Mouse (Mus musculus): ENCODE results near the gene Klk1b9. TPM values are rescaled to one million over a fixed set of nuclear protein-coding genes. Genes with fewer than 3 reads are reported as not detected.
"Not testable (repeated sequence)": the region's sequence is repeated elsewhere in the genome, so short reads cannot be mapped to it uniquely, and the experiment has no call there.

Klk1b9 gene
- polyA plus RNA-seq, 1 experiment from 2014 or later = not detected

GRCm38 (mm10) chr7:43944727-43945264, 31.1 kb upstream of the Klk1b9 start:
- no peaks in the 10 kb centered on the region for H3K9me3 ChIP-seq (ENCODE audit: control insufficient read depth)
- no peaks in the 10 kb centered on the region for H3K4me1 ChIP-seq (replicated peaks; ENCODE audit: control insufficient read depth, insufficient read depth, low read length)
- H3K9ac ChIP-seq (ENCODE audit: low read depth, low read length) = no peak overlapping the region
- H3K4me2 ChIP-seq (replicated peaks; ENCODE audit: low read depth) = no peak overlapping the region
- no peak for ATAC-seq
- H3K27ac ChIP-seq (ENCODE audit: low read depth, low read length) = no peak overlapping the region
- no peak for TF ChIP-seq CTCF (IDR thresholded peaks at IDR 0.05; ENCODE audit: low read depth)
- no peaks in the 10 kb centered on the region for H3K36me3 ChIP-seq (ENCODE audit: control insufficient read depth, insufficient read depth)
- no peak overlapping the region for H3K4me3 ChIP-seq (ENCODE audit: low read depth, low read length)
- no peaks in the 10 kb centered on the region for H3K27me3 ChIP-seq (replicated peaks; ENCODE audit: control insufficient read depth, insufficient read depth, low read length)
- WGBS = 70% methylated on average over 3 of the region's 3 CpGs

DNA sequence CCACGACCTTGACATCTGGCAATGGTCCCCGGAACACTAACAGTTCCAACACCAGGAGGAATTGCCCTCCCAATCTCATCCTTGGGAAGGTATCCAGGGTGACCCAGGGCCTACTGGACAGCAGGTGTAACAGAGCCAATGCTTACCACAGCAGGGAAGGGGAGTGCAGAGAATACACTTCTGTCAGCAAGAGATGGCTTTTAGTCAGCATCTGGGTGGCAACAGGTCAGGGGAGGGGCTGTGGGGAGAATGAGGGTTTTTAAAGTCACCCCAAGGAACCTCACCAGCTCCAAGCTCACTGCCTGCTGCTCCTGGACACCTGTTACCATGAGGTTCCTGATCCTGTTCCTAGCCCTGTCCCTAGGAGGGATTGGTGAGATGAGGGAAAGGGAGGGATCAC, 25.5 kb upstream of the Klk1b9 start, which contains the start of gene Klk1b8:
Klk1b8 (plus strand) TSS at position 301 of the 400 bp plus-strand sequence.
- Histone ChIP-seq H3K27me3 (replicated peaks; ENCODE audit: control insufficient read depth, insufficient read depth, low read length) (no peaks in the 10 kb centered on the region), H3K4me2 (replicated peaks; ENCODE audit: low read depth) (no peak within 1 kb of the TSS), H3K4me3 (ENCODE audit: low read depth, low read length) (no peak within 1 kb of the TSS), H3K4me1 (replicated peaks; ENCODE audit: control insufficient read depth, insufficient read depth, low read length) (no peaks in the 10 kb centered on the region), H3K9me3 (ENCODE audit: control insufficient read depth) (no peaks in the 10 kb centered on the region), H3K9ac (ENCODE audit: low read depth, low read length) (no peak within 1 kb of the TSS), H3K36me3 (ENCODE audit: control insufficient read depth, insufficient read depth) (no peaks in the 10 kb centered on the region), H3K27ac (ENCODE audit: low read depth, low read length) (no peak within 1 kb of the TSS)
- TF ChIP-seq CTCF (IDR thresholded peaks at IDR 0.05; ENCODE audit: low read depth) = no peak
- no peak for ATAC-seq
- 70% methylated on average over 2 of the region's 2 CpGs for WGBS

DNA sequence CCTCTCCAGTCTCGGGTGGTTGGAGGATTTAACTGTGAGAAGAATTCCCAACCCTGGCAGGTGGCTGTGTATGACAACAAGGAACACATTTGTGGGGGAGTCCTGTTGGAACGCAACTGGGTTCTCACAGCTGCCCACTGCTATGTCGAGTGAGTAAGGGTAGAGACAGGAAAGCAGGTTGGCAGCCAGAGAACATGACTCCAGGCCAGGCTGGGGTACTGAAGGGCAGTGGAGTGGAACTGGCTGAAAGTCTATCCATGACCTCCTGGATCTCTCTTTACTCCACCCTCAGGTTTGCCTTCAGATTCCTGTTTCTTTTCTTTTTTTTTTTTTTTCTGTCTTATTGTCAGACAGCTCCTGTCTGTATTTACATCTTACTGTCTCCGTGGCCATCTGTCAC, 23.2 kb upstream of the Klk1b9 start:
- no peak for ATAC-seq
- Histone ChIP-seq H3K9me3 (ENCODE audit: control insufficient read depth) (no peaks in the 10 kb centered on the region), H3K4me1 (replicated peaks; ENCODE audit: control insufficient read depth, insufficient read depth, low read length) (no peaks in the 10 kb centered on the region), H3K9ac (ENCODE audit: low read depth, low read length) (no peak overlapping the region), H3K4me2 (replicated peaks; ENCODE audit: low read depth) (no peak overlapping the region), H3K27me3 (replicated peaks; ENCODE audit: control insufficient read depth, insufficient read depth, low read length) (no peaks in the 10 kb centered on the region), H3K4me3 (ENCODE audit: low read depth, low read length) (no peak overlapping the region), H3K36me3 (ENCODE audit: control insufficient read depth, insufficient read depth) (no peaks in the 10 kb centered on the region), H3K27ac (ENCODE audit: low read depth, low read length) (no peak overlapping the region)
- no peak for TF ChIP-seq CTCF (IDR thresholded peaks at IDR 0.05; ENCODE audit: low read depth)
- 68% methylated on average over 4 of the region's 4 CpGs for WGBS

- no peak within 1 kb of the TSS for H3K27ac ChIP-seq (ENCODE audit: low read depth, low read length)
- no peaks in the 10 kb centered on the region for H3K9me3 ChIP-seq (ENCODE audit: control insufficient read depth)
- no peak for ATAC-seq
- no peak for TF ChIP-seq CTCF (IDR thresholded peaks at IDR 0.05; ENCODE audit: low read depth)
- 72% methylated on average over 3 of the region's 3 CpGs for WGBS
- no peak within 1 kb of the TSS for H3K4me3 ChIP-seq (ENCODE audit: low read depth, low read length)
- no peaks in the 10 kb centered on the region for H3K36me3 ChIP-seq (ENCODE audit: control insufficient read depth, insufficient read depth)
- H3K9ac ChIP-seq (ENCODE audit: low read depth, low read length) = no peak within 1 kb of the TSS
- no peaks in the 10 kb centered on the region for H3K4me1 ChIP-seq (replicated peaks; ENCODE audit: control insufficient read depth, insufficient read depth, low read length)
- no peaks in the 10 kb centered on the region for H3K27me3 ChIP-seq (replicated peaks; ENCODE audit: control insufficient read depth, insufficient read depth, low read length)
- no peak within 1 kb of the TSS for H3K4me2 ChIP-seq (replicated peaks; ENCODE audit: low read depth)
These were observed 9.4 kb upstream of the Klk1b9 start, which contains the start of gene Klk1b1 for GRCm38 (mm10) chr7:43966451-43966850. Gene Klk1b1, plus strand, starts transcription at chr7:43966751.

GRCm38 (mm10) chr7:43967058-43967457, 8.8 kb upstream of the Klk1b9 start:
- no peak for ATAC-seq
- 71% methylated on average over 3 of the region's 3 CpGs for WGBS

DNA sequence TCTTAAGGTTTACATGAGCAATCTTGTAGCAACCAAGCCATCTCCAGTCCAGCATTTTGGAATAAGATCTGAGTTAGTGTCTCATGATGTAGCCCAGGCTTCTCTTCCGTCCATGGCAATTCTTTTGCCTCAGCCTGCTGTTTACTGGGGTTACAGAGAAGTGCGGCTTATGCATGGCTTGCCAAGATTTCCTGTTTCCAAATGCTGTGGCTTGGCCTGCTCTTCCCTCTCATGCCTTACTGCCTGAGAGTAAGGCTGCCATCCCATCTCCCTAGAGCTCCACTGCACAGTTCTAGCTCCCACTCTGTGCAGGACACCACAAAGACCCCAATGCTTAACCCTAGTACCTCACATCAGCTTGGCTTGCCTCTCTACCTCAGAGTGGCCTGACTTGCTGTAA, 8.2 kb upstream of the Klk1b9 start:
- H3K9me3 ChIP-seq (ENCODE audit: control insufficient read depth) = no peaks in the 10 kb centered on the region
- no peaks in the 10 kb centered on the region for H3K27me3 ChIP-seq (replicated peaks; ENCODE audit: control insufficient read depth, insufficient read depth, low read length)
- H3K4me2 ChIP-seq (replicated peaks; ENCODE audit: low read depth) = no peak overlapping the region
- ATAC-seq = no peak
- no peaks in the 10 kb centered on the region for H3K4me1 ChIP-seq (replicated peaks; ENCODE audit: control insufficient read depth, insufficient read depth, low read length)
- no peak overlapping the region for H3K27ac ChIP-seq (ENCODE audit: low read depth, low read length)
- H3K9ac ChIP-seq (ENCODE audit: low read depth, low read length) = no peak overlapping the region
- WGBS = 82% methylated on average over 2 of the region's 2 CpGs
- TF ChIP-seq CTCF (IDR thresholded peaks at IDR 0.05; ENCODE audit: low read depth) = no peak
- no peak overlapping the region for H3K4me3 ChIP-seq (ENCODE audit: low read depth, low read length)
- H3K36me3 ChIP-seq (ENCODE audit: control insufficient read depth, insufficient read depth) = no peaks in the 10 kb centered on the region

More at GRCm38 (mm10) chr7:43967058-43967457, 8.8 kb upstream of the Klk1b9 start:
- Histone ChIP-seq H3K4me2 (replicated peaks; ENCODE audit: low read depth) (no peak overlapping the region), H3K27me3 (replicated peaks; ENCODE audit: control insufficient read depth, insufficient read depth, low read length) (no peaks in the 10 kb centered on the region), H3K9me3 (ENCODE audit: control insufficient read depth) (no peaks in the 10 kb centered on the region), H3K9ac (ENCODE audit: low read depth, low read length) (no peak overlapping the region), H3K27ac (ENCODE audit: low read depth, low read length) (no peak overlapping the region), H3K36me3 (ENCODE audit: control insufficient read depth, insufficient read depth) (no peaks in the 10 kb centered on the region), H3K4me3 (ENCODE audit: low read depth, low read length) (no peak overlapping the region), H3K4me1 (replicated peaks; ENCODE audit: control insufficient read depth, insufficient read depth, low read length) (no peaks in the 10 kb centered on the region)
- no peak for TF ChIP-seq CTCF (IDR thresholded peaks at IDR 0.05; ENCODE audit: low read depth)

GRCm38 (mm10) chr7:43985657-43986056, 9.8 kb downstream of the Klk1b9 start:
- Histone ChIP-seq H3K4me3 (ENCODE audit: low read depth, low read length) (no peak overlapping the region), H3K27me3 (replicated peaks; ENCODE audit: control insufficient read depth, insufficient read depth, low read length) (no peaks in the 10 kb centered on the region), H3K4me1 (replicated peaks; ENCODE audit: control insufficient read depth, insufficient read depth, low read length) (no peaks in the 10 kb centered on the region), H3K9me3 (ENCODE audit: control insufficient read depth) (no peaks in the 10 kb centered on the region), H3K36me3 (ENCODE audit: control insufficient read depth, insufficient read depth) (no peaks in the 10 kb centered on the region), H3K27ac (ENCODE audit: low read depth, low read length) (no peak overlapping the region), H3K4me2 (replicated peaks; ENCODE audit: low read depth) (no peak overlapping the region), H3K9ac (ENCODE audit: low read depth, low read length) (no peak overlapping the region)
- no peak for ATAC-seq
- TF ChIP-seq CTCF (IDR thresholded peaks at IDR 0.05; ENCODE audit: low read depth) = no peak

- H3K4me1 ChIP-seq (replicated peaks; ENCODE audit: control insufficient read depth, insufficient read depth, low read length); ATAC-seq; H3K27me3 ChIP-seq (replicated peaks; ENCODE audit: control insufficient read depth, insufficient read depth, low read length); H3K9me3 ChIP-seq (ENCODE audit: control insufficient read depth); H3K4me3 ChIP-seq (ENCODE audit: low read depth, low read length); H3K9ac ChIP-seq (ENCODE audit: low read depth, low read length); H3K36me3 ChIP-seq (ENCODE audit: control insufficient read depth, insufficient read depth); H3K27ac ChIP-seq (ENCODE audit: low read depth, low read length); H3K4me2 ChIP-seq (replicated peaks; ENCODE audit: low read depth): not testable (repeated sequence)
- WGBS = 73% methylated on average over 1 of the region's 1 CpGs
These were observed 19.0 kb downstream of the Klk1b9 start for GRCm38 (mm10) chr7:43994821-43995220.

DNA sequence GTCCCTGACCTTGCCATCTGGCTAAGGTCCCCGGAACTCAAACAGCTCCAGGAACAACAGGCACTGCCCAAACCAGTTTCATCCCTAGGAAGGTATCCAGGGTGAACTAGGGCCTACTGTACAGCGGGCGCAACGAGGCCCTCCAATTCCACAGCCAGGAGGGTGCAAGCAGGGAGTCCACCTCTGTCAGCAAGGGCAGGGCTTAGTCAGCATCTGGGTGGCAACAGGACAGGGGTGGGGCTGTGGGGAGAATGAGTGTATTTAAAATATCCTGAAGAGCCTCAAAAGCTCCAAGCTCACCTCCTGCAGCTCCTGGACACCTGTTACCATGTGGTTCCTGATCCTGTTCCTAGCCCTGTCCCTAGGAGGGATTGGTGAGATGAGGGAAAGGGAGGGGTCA, 19.7 kb downstream of the Klk1b9 start, which contains the start of gene Klk1b11:
Klk1b11 (plus strand) TSS at position 301 of the 400 bp plus-strand sequence.
- H3K9ac ChIP-seq (ENCODE audit: low read depth, low read length); H3K27me3 ChIP-seq (replicated peaks; ENCODE audit: control insufficient read depth, insufficient read depth, low read length); H3K36me3 ChIP-seq (ENCODE audit: control insufficient read depth, insufficient read depth); H3K4me2 ChIP-seq (replicated peaks; ENCODE audit: low read depth); H3K4me1 ChIP-seq (replicated peaks; ENCODE audit: control insufficient read depth, insufficient read depth, low read length); ATAC-seq; H3K9me3 ChIP-seq (ENCODE audit: control insufficient read depth); H3K27ac ChIP-seq (ENCODE audit: low read depth, low read length); H3K4me3 ChIP-seq (ENCODE audit: low read depth, low read length): not testable (repeated sequence)
- 75% methylated on average over 4 of the region's 4 CpGs for WGBS

All from intestine, postnatal 0 days (tissue).